Mouse (Mus musculus) right cerebral cortex, postnatal 25 days (tissue): Measurements from ENCODE around the gene 1700030K09Rik.

Experiments
- DNase-seq: peaks from one replicate; pipeline ENCODE4 v3.0.0; 2022

Gene 1700030K09Rik

DNA sequence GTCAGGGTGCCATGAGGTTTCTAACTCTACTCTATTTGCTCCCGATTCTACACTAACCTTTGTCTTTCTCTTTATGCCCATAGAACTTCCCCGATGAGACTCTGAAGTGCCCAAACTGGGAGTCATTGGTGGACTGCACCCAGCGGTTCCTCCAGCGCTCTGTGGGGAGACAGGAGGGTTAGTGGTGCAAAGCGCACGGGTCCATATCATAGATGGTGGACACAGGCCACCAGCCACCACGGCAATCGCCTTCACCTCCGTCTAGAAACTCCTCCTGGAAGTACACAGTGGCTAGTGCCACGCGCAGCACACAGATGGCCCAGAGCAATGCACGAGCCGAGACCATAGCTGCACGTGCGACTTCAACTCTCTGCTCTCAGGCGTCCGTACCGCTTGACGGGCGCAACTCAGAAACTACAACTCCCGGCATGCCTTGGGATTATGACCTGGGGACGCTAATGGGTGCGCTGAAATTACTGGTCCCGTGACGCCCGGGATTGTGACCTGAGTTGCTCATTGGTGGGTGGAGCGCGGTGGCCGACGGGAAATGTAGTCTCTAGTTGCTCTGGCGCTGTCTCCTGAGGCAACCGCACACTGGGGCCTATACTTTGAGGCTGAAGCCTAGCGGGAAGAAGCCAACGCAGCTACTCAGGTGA is at the start of gene 1700030K09Rik, which contains the start of gene Calr3:
Gene 1700030K09Rik, plus strand, starts transcription at position 543 of the 656 bp plus-strand sequence.
Gene Calr3, minus strand, starts transcription at position 533 of the 656 bp plus-strand sequence.
- DNase-seq: peak; percentile 97

DNA sequence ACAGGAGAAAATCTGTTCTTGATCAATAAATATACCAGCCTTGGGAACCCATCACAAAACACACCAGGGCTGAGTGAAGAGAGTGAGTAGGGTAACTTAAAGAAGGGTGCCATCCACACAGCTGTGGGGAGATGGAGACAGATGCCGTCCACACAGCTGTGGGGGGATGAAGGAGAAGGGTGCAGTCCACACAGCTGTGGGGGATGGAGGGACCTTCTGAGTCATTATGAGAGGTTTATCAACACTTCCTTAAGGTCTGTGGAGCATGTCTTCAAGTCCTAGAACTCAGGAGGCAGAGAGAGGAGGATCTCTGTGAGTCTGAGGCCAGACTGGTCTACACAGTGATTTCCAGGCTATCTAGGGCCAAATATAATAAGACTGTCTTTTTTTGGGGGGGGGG is 42.3 kb upstream of the 1700030K09Rik start:
- no peak for DNase-seq

DNA sequence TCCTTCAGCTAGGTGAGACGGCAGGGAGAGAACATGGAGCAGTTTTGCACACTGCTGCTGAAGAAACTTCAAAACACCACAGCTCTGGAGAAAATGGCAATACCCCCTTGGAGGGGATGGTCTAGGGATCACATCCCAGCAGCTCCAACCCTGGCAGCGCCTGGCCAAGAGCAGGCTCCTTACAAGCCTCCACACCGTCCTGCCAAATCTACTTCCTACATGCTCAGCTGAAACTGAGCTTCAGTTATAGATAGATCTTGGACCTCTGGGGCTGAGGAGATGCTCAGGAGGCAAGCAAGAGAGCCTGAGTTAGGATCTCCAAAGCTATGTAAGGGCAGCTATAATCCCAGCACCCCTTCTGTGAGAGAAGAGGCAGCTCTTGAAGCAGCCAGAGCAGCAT is 40.7 kb upstream of the 1700030K09Rik start:
- no peak for DNase-seq

DNA sequence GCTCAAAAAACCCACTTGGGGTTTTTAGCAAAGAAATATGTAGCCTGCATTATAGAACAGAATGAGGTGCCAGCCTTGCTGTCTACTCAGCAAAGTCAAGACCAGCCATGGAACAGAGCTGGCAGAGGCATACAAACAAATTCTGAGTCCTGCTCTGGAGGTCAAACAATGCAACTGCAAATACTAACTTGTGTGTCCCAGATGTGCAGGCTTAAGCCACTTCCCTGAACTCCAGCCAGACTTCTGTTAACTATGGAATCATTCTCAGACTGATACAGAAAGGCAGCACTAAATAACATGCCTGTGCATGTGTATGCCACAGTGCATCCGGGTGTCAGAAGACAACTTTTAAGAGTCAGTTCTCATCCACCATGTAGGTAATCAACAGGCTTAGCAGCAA is 35.8 kb upstream of the 1700030K09Rik start:
- DNase-seq: no peak

DNA sequence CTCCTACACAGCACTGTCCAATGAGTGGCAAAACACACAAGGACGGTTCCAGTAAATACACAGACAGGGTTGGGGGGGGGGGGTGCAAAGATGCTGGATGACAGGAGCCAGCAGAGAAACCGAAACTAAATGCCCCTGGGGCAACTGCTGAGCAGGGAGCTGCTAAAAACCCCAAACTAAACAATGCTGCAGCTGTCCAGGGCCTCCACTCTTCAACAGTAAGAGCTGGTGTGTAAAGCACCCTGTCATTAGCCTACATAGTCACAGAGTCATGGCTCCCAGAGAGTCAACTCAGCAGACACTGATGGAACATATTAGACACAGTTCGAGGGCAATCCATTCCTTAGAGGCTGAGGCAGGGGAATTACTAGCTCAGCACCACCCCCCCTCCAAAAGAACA is 34.2 kb upstream of the 1700030K09Rik start:
- DNase-seq: no peak

DNA sequence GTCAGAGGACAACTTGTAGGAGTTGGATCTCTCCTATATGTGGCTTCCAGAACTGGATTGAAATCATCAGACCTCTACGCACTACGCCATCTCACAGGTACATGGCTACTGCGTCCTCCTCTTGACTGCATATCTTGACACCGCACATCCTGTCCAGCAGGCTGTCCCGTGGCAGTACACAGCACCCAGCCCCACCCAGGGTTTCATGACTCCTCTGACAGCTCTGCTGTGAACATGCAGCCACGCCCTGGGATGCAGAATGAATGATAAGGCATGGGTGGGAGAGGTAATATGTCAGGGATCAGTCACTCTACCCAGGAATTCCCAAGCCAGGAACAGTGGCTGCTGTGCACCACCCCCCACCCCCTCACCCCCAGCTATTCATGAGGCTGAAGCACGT is 29.8 kb upstream of the 1700030K09Rik start:
- no peak for DNase-seq

DNA sequence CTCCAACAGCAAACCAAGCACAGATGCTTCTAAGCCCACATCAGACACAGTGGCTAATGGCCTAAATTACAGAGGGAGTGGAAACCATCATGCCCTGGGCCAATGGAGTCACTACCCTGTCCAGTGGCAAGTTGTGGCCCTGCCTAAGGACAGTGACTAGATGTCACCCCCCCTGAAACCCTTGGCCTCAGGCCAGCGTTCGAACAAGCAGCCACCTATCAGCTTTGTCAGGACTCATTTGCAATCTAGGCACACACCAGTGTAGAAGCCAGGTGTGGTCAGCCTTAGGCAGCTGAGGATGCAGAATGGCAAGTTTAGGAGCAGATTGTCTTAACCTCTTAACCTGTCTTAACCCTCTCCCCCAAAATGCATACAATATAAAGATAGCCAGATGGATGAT is 28.4 kb upstream of the 1700030K09Rik start:
- DNase-seq: no peak

DNA sequence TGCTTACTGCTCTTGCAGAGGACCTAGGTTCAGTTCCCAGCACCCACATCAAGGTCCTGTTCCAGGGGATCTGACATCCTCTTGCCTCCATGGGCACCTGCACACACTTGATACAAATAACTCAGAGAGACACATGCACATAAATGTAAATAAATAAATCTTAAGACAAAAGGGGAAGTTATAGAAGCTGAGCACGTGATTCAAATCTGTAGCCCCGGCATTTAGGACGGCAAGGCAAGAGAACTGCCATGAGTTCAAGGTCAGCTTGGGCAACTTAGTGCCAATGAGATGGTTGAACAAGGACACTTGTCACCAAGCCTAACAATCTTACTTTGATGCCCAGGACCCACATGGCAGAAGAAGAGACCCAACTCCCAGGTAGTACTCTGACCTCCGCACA is 25.6 kb upstream of the 1700030K09Rik start:
- no peak for DNase-seq

DNA sequence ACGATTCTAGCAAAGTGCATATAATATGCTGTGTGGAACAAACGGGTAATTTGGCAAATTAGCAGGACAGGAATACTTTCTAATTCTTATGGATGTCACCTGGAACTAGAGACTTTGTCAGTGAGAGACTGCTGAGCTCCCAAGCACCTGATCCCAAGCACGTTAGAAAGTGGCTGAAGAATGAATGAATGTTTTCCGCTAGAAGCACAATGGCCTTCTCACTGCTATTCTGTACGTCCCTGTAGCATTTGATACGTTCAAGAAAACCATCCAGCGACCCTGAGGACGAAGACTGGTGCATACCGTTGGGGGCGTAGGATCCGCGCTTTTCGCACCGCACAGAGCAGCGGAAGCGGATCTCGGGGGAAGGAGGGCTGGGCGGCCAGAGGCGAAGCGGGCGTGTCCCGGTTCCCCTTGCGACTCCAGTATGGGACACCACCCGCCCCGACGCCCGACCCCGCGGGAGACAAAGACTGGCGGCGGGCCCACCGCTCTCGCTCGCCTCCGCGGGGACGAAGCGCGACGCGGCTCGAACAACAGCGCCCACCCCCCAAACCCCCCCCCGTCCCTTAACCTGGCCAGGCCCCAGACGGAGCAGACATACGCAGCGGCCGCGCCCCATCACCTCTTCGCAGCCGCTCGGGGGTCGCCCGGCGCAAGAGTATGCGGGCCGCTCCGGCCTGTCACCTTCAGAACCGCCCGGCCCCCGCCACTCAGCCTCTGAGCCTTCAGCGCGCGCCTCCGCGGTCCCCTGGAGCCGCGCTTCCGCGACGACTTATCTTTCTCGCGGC is 22.9 kb upstream of the 1700030K09Rik start:
- DNase-seq: peak; percentile 38

DNA sequence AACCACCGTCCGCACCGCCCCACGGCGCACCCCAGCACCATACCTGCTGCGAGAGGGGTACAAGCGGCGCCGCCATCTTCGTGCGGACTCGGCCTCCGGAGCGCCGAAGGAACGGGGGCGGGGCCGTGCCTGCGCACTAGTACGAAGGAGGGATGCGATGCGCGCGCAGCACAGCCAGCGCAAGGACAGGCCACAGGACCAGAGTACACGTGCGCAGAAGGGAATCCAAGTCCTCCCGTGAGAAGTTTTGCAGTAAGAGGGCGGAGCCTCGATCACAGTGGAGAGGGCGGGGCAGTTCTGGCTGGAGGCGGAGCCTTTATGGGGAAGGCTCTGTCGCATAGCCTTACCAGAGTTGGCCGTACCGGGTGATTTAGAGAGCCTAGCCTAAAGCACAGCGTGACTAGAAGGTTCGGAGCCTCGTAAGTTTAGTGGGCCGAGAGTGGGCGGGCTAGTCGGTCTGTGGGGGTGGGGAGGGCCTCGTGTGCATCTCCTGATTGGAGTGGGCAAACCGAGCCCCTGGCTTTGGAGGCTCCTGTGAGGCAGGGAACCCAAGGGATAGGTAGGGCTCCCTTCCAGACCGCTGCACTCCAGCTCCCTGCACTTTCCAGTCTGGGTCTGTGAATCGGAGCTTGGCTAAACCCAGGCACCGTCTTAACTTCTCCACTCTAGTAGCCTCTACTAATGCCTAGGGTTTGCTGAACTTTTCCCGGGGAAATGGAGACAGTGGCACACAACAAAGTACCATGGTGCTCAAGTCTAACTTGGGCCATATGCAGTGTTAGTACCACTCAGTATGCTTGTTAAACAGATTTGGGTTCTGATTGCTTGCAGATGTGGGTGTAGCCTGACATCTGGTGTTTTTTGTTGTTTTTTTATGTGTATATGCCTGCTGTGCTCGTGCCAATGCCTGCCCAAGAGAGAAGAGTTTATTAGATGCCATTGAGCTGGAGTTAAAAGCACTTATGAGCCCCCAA is 22.0 kb upstream of the 1700030K09Rik start, which contains the start of gene Eps15l1:
Gene Eps15l1, minus strand, starts transcription at position 99 of the 974 bp plus-strand sequence.
- DNase-seq: peak; percentile 98

DNA sequence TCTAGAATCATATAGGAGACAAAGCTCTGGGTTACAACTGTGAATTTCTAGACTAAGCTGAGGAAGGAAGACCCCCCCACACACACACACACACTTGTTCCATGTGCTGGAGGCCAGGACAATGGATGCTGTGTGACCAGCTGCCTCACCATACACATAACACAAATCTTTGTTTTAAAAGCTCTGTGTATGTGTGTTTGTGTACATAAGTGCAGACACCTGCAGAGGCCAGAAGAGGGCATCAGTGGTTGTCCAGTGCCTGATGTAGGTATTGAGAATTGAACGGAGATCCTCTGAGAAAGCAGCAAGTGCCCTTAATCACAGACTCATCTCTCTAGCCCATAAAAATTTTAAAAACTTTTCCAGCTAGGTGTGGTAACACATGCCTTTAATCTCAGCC is 20.8 kb upstream of the 1700030K09Rik start:
- DNase-seq: no peak

DNA sequence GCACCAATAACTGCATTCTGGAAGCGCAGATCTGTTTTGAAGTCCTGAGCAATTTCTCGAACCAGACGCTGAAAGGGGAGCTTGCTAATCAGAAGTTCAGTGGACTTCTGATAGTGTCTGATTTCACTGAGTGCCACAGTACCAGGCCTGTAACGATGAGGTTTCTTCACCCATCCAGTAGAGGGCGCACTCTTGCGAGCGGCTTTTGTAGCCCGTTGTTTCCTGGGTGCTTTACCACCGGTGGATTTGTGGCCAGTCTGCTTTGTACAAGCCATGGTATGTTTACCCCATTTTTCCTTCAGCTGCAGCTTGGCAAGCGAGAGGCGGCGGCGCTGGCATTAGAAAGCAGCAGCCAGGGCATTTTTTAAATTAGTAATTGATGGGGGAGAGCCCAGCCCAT is 14.0 kb upstream of the 1700030K09Rik start:
- DNase-seq: no peak

DNA sequence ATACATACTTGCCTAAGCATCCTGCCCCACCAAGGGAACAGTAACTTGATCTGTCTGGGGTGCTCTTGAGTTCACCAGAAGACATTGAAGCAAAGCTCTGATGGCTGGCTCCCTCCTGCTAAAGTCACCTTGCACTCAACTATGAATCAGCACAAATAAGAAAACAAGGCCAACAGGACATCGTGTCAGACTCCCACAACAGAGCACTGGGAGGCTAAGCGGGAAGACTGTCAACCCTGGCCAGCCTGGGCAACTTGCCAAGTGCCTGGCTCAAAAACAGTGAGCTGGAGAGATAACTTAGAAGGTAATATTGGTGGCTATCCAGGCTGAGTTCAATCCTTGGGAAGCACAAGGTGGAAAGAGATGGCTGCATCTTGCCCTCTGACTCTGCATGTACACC is 8.7 kb upstream of the 1700030K09Rik start:
- DNase-seq: no peak

DNA sequence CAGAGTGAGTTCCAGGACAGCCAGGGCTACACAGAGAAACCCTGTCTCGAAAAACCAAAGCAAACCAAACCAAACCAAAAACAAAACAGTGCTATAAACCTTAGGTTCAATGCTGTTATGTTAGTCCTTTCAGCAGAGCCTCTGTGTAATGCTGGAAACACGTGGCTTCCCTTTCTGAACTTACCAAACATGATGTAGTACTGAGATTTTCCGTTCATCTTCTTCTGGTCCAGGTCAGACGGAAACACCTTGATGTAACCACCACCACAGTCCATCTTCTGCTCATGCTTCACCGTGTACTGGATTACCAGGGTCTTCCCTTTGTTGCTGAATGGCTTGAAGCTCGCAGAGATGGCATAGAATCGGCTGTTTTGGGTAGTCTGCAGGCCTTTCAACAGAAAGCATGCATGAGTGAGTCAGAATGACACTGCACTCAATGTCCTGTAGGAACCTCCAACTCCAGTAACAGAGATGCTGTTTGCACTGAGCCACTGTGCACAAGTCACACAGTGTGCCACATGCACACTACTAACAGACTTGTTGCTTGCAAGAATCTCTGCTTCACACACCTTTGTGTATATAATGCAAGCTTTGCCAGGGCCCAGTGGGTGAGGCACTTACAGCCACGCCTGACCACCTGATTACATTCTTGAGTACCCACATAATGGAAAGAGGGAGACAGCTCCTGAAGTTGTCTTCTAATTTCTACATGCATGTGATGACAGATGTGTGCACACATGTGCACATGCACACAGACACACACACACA is 5.2 kb upstream of the 1700030K09Rik start:
- DNase-seq: no peak

DNA sequence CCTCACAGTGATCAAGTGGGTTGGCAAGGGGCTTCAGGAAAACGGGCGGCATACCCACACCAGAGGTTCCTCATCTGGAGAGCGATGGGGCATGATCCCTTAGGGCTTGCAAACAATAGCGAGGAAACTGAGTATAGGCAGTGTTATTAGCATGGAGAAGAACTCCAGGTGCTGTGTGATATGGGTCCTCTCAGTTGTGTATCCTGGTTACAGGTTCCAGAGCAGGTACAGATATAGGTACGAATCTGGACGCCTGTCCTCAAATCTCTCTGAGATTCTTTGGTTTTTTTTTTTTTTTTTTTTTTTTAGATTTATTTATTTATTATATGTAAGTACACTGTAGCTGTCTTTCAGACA is 292 bp downstream of the 1700030K09Rik start:
- DNase-seq: no peak

DNA sequence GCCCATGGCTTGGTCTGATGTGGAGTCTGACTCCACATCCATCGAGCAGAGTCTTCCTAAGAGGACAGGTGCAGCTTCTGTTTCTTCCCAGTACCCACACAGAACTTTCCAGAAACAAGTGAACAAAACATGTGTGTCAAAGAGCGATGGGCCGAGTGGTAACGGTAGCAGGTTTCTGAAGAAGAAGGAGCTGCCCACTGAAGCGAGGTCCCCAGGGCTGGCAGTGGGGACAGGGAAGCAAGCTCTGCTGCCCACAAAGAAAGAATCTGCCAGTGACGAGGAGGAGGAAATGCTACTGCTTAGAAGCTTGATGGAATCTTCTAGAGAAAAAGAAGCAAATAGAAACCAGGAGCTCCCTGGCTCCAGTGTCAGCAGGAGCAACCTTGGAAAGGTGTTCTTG is 1.4 kb downstream of the 1700030K09Rik start:
- no peak for DNase-seq

DNA sequence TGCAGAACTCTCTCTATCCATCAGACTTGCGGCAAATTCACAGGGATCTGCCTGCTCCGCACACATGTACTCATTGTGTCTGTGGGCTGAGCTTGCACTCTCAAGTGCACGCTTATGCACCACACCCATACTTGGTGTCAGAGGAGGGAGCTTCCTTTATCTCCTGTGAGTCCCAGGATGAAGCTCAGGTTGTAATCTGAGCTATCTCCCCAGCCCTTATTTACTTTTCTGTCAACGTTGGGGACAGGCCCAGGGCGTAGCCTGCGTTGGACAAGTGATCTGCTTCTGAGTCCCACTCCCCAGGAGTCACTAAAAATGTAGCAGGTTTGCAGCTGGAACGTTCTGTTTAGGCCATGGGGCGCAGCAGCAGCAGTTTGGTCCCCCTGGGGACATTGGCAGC is 7.8 kb downstream of the 1700030K09Rik start:
- DNase-seq: no peak

DNA sequence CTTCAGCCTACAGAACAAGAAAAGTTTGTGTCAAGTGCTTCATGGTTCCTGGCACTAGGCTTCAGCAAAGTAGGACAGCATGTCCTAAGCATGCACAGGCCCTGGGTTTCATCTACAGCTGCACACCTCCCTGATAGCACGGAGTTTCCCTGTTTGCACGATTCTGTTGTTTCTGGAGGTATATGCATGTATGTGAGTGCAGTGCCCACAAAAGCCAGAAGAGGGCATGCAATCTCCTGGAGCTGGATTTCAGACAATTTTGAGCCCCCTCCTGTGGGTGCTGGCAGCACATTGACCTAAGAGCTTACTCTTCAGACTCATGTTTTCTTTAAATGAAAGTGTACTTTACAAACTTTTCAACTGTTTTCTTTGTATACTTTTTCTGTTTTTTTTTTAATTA is 10.2 kb downstream of the 1700030K09Rik start:
- no peak for DNase-seq

DNA sequence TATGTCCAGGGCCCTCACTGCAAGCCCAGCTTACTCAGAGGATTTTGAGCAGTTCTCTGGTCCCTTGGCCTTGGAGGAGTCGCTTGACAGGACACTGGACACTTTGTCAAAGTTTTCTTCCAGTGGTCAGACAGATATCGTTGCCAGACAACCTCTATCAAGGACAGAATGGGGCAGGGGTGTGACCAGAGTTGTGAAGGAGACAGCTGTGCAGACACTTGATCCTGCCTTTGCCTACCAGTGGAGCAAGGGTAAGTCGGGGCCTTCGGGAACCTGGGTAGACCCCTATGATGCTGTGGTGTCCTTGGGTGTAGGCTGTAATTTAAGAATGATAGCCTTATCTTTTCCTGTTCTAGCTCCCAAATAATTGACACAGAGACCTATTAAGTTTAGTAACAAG is 11.6 kb downstream of the 1700030K09Rik start:
- no peak for DNase-seq

DNA sequence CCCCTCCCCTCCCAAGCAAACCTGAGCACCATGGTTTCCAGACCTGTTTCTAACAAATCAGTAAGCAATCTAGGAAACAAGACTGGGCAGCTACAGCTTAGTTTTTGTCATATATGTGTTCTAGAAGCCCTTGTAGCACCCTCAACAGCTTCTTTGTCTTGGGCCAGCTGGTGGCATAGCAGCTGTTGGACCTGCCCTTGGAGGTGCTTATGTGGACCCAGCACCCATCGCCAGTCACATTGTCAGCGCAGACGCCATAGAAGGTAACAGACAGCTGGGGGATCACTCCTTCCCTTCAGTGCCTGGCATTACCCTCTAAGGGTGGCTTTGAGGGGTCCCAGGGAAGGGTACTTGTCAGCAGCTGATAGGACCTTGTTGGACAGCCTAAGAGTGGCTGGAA is 14.1 kb downstream of the 1700030K09Rik start:
- DNase-seq: no peak

DNA sequence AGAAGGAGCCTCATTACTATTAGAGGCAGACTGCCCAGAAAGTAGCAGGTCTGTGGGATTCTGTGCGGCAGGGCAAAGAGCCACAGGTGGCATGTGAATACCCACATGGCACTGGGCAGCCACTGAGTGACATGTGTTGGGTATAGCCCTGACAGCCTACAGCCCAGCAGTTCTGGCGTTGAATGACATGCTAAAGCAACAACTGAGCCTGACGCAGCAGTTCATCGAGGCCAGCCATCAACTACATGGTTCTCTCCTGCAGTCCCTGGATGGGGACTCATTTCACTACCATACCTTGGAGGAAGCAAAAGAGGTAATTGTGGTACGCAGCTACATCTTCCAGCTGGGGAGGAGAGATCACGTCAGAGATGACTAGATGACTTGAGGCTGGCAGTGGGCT is 14.8 kb downstream of the 1700030K09Rik start:
- DNase-seq: no peak

DNA sequence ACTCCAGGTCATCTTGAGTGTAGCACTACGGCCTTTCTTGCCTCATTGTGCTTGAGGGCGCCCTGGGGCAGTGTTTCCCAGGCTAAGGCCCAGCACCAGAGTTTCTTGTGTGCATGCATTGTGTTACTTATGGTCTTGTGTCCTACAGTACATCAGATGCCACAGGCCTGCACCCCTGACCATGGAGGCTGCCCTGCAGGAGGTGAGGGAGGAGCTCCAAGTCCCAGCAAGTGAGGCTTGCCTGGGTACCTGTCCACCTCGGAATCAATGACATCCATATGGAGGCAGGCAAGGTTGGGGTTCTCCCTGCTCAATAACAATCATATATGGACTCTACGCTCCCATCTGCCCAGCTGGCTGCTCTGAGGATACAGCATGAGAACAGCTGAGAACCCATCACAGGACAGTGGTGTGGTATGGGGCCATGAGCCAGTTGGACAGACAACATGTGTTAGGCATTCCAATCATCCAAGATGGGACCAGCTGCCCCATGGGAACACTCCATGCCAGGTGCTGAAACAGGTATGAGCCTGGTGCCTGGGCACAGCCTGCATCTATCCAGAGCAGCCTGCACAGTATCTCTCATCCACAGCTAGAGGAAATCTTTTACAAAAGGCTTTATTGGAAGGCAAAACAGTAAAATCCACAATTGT is 16.3 kb downstream of the 1700030K09Rik start:
- no peak for DNase-seq
